Mouse (Mus musculus): ENCODE measurements around the gene Noc3l.

Gene Noc3l

GRCm38 (mm10) chr19:38818766-38819426 lies at the start of gene Noc3l:
Gene Noc3l (minus strand): TSS chr19:38819237.
- DNase-seq (ENCODE audit: low spot score in 2 of 2) = peak; percentile 97 to 99

- DNase-seq (ENCODE audit: low spot score in 2 of 2) = no peak
Observed at GRCm38 (mm10) chr19:38862523-38862922, 43.5 kb upstream of the Noc3l start.

- DNase-seq (ENCODE audit: low spot score in 2 of 2) = no peak
Observed at GRCm38 (mm10) chr19:38858224-38858623, 39.2 kb upstream of the Noc3l start.

GRCm38 (mm10) chr19:38846373-38846772 lies 27.3 kb upstream of the Noc3l start:
- DNase-seq (ENCODE audit: low spot score in 2 of 2) = no peak

GRCm38 (mm10) chr19:38844817-38845216 lies 25.8 kb upstream of the Noc3l start:
- no peak for DNase-seq (ENCODE audit: low spot score in 2 of 2)

- peak; percentile 36 to 58 for DNase-seq (ENCODE audit: low spot score in 2 of 2)
Observed at GRCm38 (mm10) chr19:38837171-38837641, 18.2 kb upstream of the Noc3l start.

- DNase-seq (ENCODE audit: low spot score in 2 of 2) = peak; percentile 70 to 90
Observed at GRCm38 (mm10) chr19:38836438-38837170, 17.6 kb upstream of the Noc3l start, which contains the start of gene Tbc1d12. Gene Tbc1d12 (plus strand): TSS chr19:38836579.

- DNase-seq (ENCODE audit: low spot score in 2 of 2) = no peak
Observed at GRCm38 (mm10) chr19:38836084-38836437, 17.0 kb upstream of the Noc3l start.

- DNase-seq (ENCODE audit: low spot score in 2 of 2) = no peak
Observed at GRCm38 (mm10) chr19:38833224-38833623, 14.2 kb upstream of the Noc3l start.

- DNase-seq (ENCODE audit: low spot score in 2 of 2) = no peak
Observed at GRCm38 (mm10) chr19:38820186-38820804, 1.3 kb upstream of the Noc3l start.

- DNase-seq (ENCODE audit: low spot score in 2 of 2) = no peak
Observed at GRCm38 (mm10) chr19:38819427-38819802, 378 bp upstream of the Noc3l start.

GRCm38 (mm10) chr19:38818191-38818590 lies 846 bp downstream of the Noc3l start:
- DNase-seq (ENCODE audit: low spot score in 2 of 2) = no peak

GRCm38 (mm10) chr19:38798801-38799200 lies 20.2 kb downstream of the Noc3l start:
- DNase-seq (ENCODE audit: low spot score in 2 of 2) = no peak

GRCm38 (mm10) chr19:38798291-38798690 lies 20.7 kb downstream of the Noc3l start:
- no peak for DNase-seq (ENCODE audit: low spot score in 2 of 2)

GRCm38 (mm10) chr19:38796546-38796945 lies 22.5 kb downstream of the Noc3l start:
- DNase-seq (ENCODE audit: low spot score in 2 of 2) = no peak

GRCm38 (mm10) chr19:38793563-38794045 lies 25.4 kb downstream of the Noc3l start:
- no peak for DNase-seq (ENCODE audit: low spot score in 2 of 2)

- no peak for DNase-seq (ENCODE audit: low spot score in 2 of 2)
Observed at GRCm38 (mm10) chr19:38787756-38788155, 31.3 kb downstream of the Noc3l start.

GRCm38 (mm10) chr19:38783542-38783941 lies 35.5 kb downstream of the Noc3l start:
- DNase-seq (ENCODE audit: low spot score in 2 of 2) = no peak

- DNase-seq (ENCODE audit: low spot score in 2 of 2) = no peak
Observed at GRCm38 (mm10) chr19:38778805-38779204, 40.2 kb downstream of the Noc3l start.

GRCm38 (mm10) chr19:38775548-38775947 lies 43.5 kb downstream of the Noc3l start:
- peak; percentile 22 to 58 for DNase-seq (ENCODE audit: low spot score in 2 of 2)

- no peak for DNase-seq (ENCODE audit: low spot score in 2 of 2)
Observed at GRCm38 (mm10) chr19:38766306-38766705, 52.7 kb downstream of the Noc3l start.

- DNase-seq (ENCODE audit: low spot score in 2 of 2) = no peak
Observed at GRCm38 (mm10) chr19:38760441-38760840, 58.6 kb downstream of the Noc3l start.

All from cerebellum, postnatal 4 days (tissue).